Mouse (Mus musculus) E14TG2a.4 (cell line): Measurements from ENCODE around the gene Hnrnph3.

Source experiments
- CTCF ChIP-seq: conservative IDR thresholded peaks from 2 replicates; pipeline ENCODE4 v1.5.1; 2014; ENCODE audit warnings: low read length
- NANOG ChIP-seq: IDR thresholded peaks from 2 replicates; pipeline ENCODE4 v1.6.1; 2014; ENCODE audit warnings: borderline replicate concordance, low read length, mixed read lengths
- POU5F1 ChIP-seq: IDR thresholded peaks from 2 replicates; pipeline ENCODE4 v1.6.1; 2014; ENCODE audit warnings: low read length, borderline replicate concordance

GRCm38 (mm10) chr10:62990636-62991035 lies 33.4 kb downstream of the Hnrnph3 start:
- no peak for TF ChIP-seq CTCF
- no peak for TF ChIP-seq POU5F1
- TF ChIP-seq NANOG: no peak
